Mouse (Mus musculus) liver, embryonic 12.5 days (tissue): ENCODE measurements at regions not wholly inside any gene's neighbourhood (a gene's known extent, or its start where the extent isn't known, plus 50 kb on each side); places are given as distances from the start of the nearest gene placed in this dataset.

ENCODE experiments used
- ATAC-seq: fragments of 200-750 bp; cut with Nextera tagmentation; 2 replicates; pipeline ENCODE4 v1.8.0; 2017; ENCODE audit warnings: moderate number of reproducible peaks, mild to moderate bottlenecking, moderate library complexity
- H3K27ac ChIP-seq: fragments of 300-500 bp; sonication (generic); 2 replicates; pipeline ENCODE4 v1.5.1; 2016; ENCODE audit warnings: mild to moderate bottlenecking
- H3K27me3 ChIP-seq: fragments of 300-500 bp; sonication (generic); replicated peaks from 2 replicates; pipeline ENCODE4 v1.6.1; 2016; ENCODE audit warnings: mild to moderate bottlenecking, moderate library complexity
- H3K36me3 ChIP-seq: fragments of 300-500 bp; sonication (generic); 2 replicates; pipeline ENCODE4 v1.6.1; 2016; ENCODE audit warnings: mild to moderate bottlenecking, moderate library complexity
- H3K4me1 ChIP-seq: fragments of 300-500 bp; sonication (generic); 2 replicates; pipeline ENCODE4 v1.6.1; 2016
- H3K4me2 ChIP-seq: fragments of 300-500 bp; sonication (generic); 2 replicates; pipeline ENCODE4 v1.6.1; 2016; ENCODE audit warnings: mild to moderate bottlenecking, moderate library complexity
- H3K4me3 ChIP-seq: fragments of 300-500 bp; sonication (generic); 2 replicates; pipeline ENCODE4 v1.5.1; 2016; ENCODE audit warnings: mild to moderate bottlenecking, moderate library complexity
- H3K9ac ChIP-seq: fragments of 300-500 bp; sonication (generic); 2 replicates; pipeline ENCODE4 v1.6.1; 2016; ENCODE audit warnings: mild to moderate bottlenecking, moderate library complexity
- H3K9me3 ChIP-seq: fragments of 300-500 bp; sonication (generic); replicated peaks from 2 replicates; pipeline ENCODE4 v1.6.1; 2016; ENCODE audit warnings: mild to moderate bottlenecking, moderate library complexity
- WGBS: fragments of 180-500 bp; shearing (Covaris S2); methylation state at CpG from one replicate; pipeline ENCODE4 v1.1.7; 2016; ENCODE audit not compliant: insufficient replicate concordance; 5-methylcytosine and 5-hydroxymethylcytosine counted together

GRCm38 (mm10) chr10:119146342-119146741 lies 93.5 kb downstream of the Cand1 start:
- H3K4me2 ChIP-seq = no peak overlapping the region
- no peak overlapping the region for H3K27ac ChIP-seq
- H3K4me1 ChIP-seq = no peaks in the 10 kb centered on the region
- H3K4me3 ChIP-seq = no peak overlapping the region
- H3K36me3 ChIP-seq = no peaks in the 10 kb centered on the region
- WGBS = 64% methylated on average over 6 of the region's 6 CpGs
- H3K27me3 ChIP-seq = no peaks in the 10 kb centered on the region
- no peak overlapping the region for H3K9ac ChIP-seq
- ATAC-seq = no peak
- H3K9me3 ChIP-seq = no peaks in the 10 kb centered on the region

GRCm38 (mm10) chr10:119142866-119143265 lies 97.0 kb downstream of the Cand1 start:
- Histone ChIP-seq H3K9me3 (no peaks in the 10 kb centered on the region), H3K27ac (no peak overlapping the region), H3K36me3 (no peaks in the 10 kb centered on the region), H3K27me3 (no peaks in the 10 kb centered on the region), H3K9ac (no peak overlapping the region), H3K4me3 (no peak overlapping the region), H3K4me2 (no peak overlapping the region), H3K4me1 (no peaks in the 10 kb centered on the region)
- 84% methylated on average over 6 of the region's 6 CpGs for WGBS
- no peak for ATAC-seq

- no peak overlapping the region for H3K4me2 ChIP-seq
- H3K4me3 ChIP-seq = no peak overlapping the region
- 64% methylated on average over 5 of the region's 5 CpGs for WGBS
- H3K27ac ChIP-seq = no peak overlapping the region
- no peaks in the 10 kb centered on the region for H3K27me3 ChIP-seq
- ATAC-seq = no peak
- no peaks in the 10 kb centered on the region for H3K4me1 ChIP-seq
- no peaks in the 10 kb centered on the region for H3K9me3 ChIP-seq
- H3K9ac ChIP-seq = no peak overlapping the region
- H3K36me3 ChIP-seq = no peaks in the 10 kb centered on the region
Observed at GRCm38 (mm10) chr10:119142307-119142706, 97.5 kb downstream of the Cand1 start.

GRCm38 (mm10) chr10:119138237-119138636 lies 101.6 kb downstream of the Cand1 start:
- Histone ChIP-seq H3K27ac (no peak overlapping the region), H3K9me3 (no peaks in the 10 kb centered on the region), H3K36me3 (no peaks in the 10 kb centered on the region), H3K4me1 (peaks cover 20% of the 10 kb centered on the region), H3K4me2 (no peak overlapping the region), H3K27me3 (no peaks in the 10 kb centered on the region), H3K4me3 (no peak overlapping the region), H3K9ac (no peak overlapping the region)
- 69% methylated on average over 6 of the region's 6 CpGs for WGBS
- ATAC-seq = no peak

GRCm38 (mm10) chr10:119135489-119135924 lies 104.3 kb downstream of the Cand1 start:
- WGBS = 44% methylated on average over 11 of the region's 11 CpGs
- no peaks in the 10 kb centered on the region for H3K9me3 ChIP-seq
- peak overlapping the region; percentile 58; the same call in 1 of the 2 replicates for H3K27ac ChIP-seq
- H3K27me3 ChIP-seq = no peaks in the 10 kb centered on the region
- no peaks in the 10 kb centered on the region for H3K36me3 ChIP-seq
- peak overlapping the region; percentile 54 for H3K4me2 ChIP-seq
- H3K4me3 ChIP-seq = no peak overlapping the region
- peak; percentile 24; the same call in 1 of the 2 replicates for ATAC-seq
- H3K9ac ChIP-seq = no peak overlapping the region
- peaks cover 20% of the 10 kb centered on the region for H3K4me1 ChIP-seq

- Histone ChIP-seq H3K27me3 (no peaks in the 10 kb centered on the region), H3K27ac (peak overlapping the region; percentile 58), H3K4me2 (peak overlapping the region; percentile 54), H3K9me3 (no peaks in the 10 kb centered on the region), H3K36me3 (no peaks in the 10 kb centered on the region), H3K4me3 (no peak overlapping the region), H3K4me1 (peaks cover 20% of the 10 kb centered on the region), H3K9ac (peak overlapping the region; percentile 44; the same call in 1 of the 2 replicates)
- ATAC-seq = peak; percentile 88
- WGBS = 39% methylated on average over 10 of the region's 10 CpGs
Observed at GRCm38 (mm10) chr10:119134797-119135488, 104.9 kb downstream of the Cand1 start.

- no peak for ATAC-seq
- 53% methylated on average over 16 of the region's 16 CpGs for WGBS
- Histone ChIP-seq H3K36me3 (no peaks in the 10 kb centered on the region), H3K4me1 (peaks cover 20% of the 10 kb centered on the region), H3K4me2 (peak overlapping the region; percentile 3; the same call in 1 of the 2 replicates), H3K9me3 (no peaks in the 10 kb centered on the region), H3K9ac (no peak overlapping the region), H3K27me3 (no peaks in the 10 kb centered on the region), H3K27ac (no peak overlapping the region), H3K4me3 (no peak overlapping the region)
Observed at GRCm38 (mm10) chr10:119131977-119132376, 107.9 kb downstream of the Cand1 start.

- no peak overlapping the region for H3K4me3 ChIP-seq
- no peak for ATAC-seq
- 72% methylated on average over 6 of the region's 6 CpGs for WGBS
- peaks cover 16% of the 10 kb centered on the region for H3K4me1 ChIP-seq
- no peaks in the 10 kb centered on the region for H3K9me3 ChIP-seq
- H3K36me3 ChIP-seq = no peaks in the 10 kb centered on the region
- H3K4me2 ChIP-seq = no peak overlapping the region
- H3K27ac ChIP-seq = no peak overlapping the region
- no peaks in the 10 kb centered on the region for H3K27me3 ChIP-seq
- no peak overlapping the region for H3K9ac ChIP-seq
Observed at GRCm38 (mm10) chr10:119130676-119131075, 109.2 kb downstream of the Cand1 start.

- ATAC-seq = no peak
- WGBS = 69% methylated on average over 3 of the region's 3 CpGs
- H3K36me3 ChIP-seq = no peaks in the 10 kb centered on the region
Observed at GRCm38 (mm10) chr10:119128035-119128434, 111.8 kb downstream of the Cand1 start.

GRCm38 (mm10) chr10:119123517-119123916 lies 116.3 kb downstream of the Cand1 start:
- no peak overlapping the region for H3K4me2 ChIP-seq
- H3K36me3 ChIP-seq = no peaks in the 10 kb centered on the region
- H3K4me3 ChIP-seq = no peak overlapping the region
- no peak overlapping the region for H3K9ac ChIP-seq
- H3K27ac ChIP-seq = no peak overlapping the region
- no peaks in the 10 kb centered on the region for H3K27me3 ChIP-seq
- no peak for ATAC-seq
- H3K9me3 ChIP-seq = peaks cover 2% of the 10 kb centered on the region; the same call in 1 of the 2 replicates
- no peaks in the 10 kb centered on the region for H3K4me1 ChIP-seq
- 78% methylated on average over 5 of the region's 5 CpGs for WGBS

More at GRCm38 (mm10) chr10:119128035-119128434, 111.8 kb downstream of the Cand1 start:
- Histone ChIP-seq H3K27ac (no peak overlapping the region), H3K4me1 (no peaks in the 10 kb centered on the region), H3K9me3 (no peaks in the 10 kb centered on the region), H3K4me2 (no peak overlapping the region), H3K27me3 (no peaks in the 10 kb centered on the region), H3K4me3 (no peak overlapping the region), H3K9ac (no peak overlapping the region)

GRCm38 (mm10) chr10:119122347-119122746 lies 117.5 kb downstream of the Cand1 start:
- H3K36me3 ChIP-seq = no peaks in the 10 kb centered on the region
- no peak overlapping the region for H3K4me2 ChIP-seq
- no peak overlapping the region for H3K4me3 ChIP-seq
- no peak overlapping the region for H3K27ac ChIP-seq
- no peak for ATAC-seq
- H3K9me3 ChIP-seq = peaks cover 2% of the 10 kb centered on the region; the same call in 1 of the 2 replicates
- no peak overlapping the region for H3K9ac ChIP-seq
- no peaks in the 10 kb centered on the region for H3K4me1 ChIP-seq
- 81% methylated on average over 8 of the region's 8 CpGs for WGBS
- no peaks in the 10 kb centered on the region for H3K27me3 ChIP-seq

- Histone ChIP-seq H3K4me3 (no peak overlapping the region), H3K9ac (no peak overlapping the region), H3K4me2 (no peak overlapping the region), H3K36me3 (no peaks in the 10 kb centered on the region), H3K9me3 (peaks cover 2% of the 10 kb centered on the region; the same call in 1 of the 2 replicates), H3K4me1 (no peaks in the 10 kb centered on the region), H3K27ac (no peak overlapping the region), H3K27me3 (no peaks in the 10 kb centered on the region)
- 66% methylated on average over 6 of the region's 6 CpGs for WGBS
- ATAC-seq = no peak
Observed at GRCm38 (mm10) chr10:119121575-119121974, 118.3 kb downstream of the Cand1 start.
